Mouse (Mus musculus): Measurements from ENCODE around the gene Rbm8a. TPM values are rescaled to one million over a fixed set of nuclear protein-coding genes. Genes with fewer than 3 reads are reported as not detected.

The Rbm8a gene
- total and polyA plus RNA-seq, 3 experiments = 8.4 to 33.9 (median 29.5) TPM

DNA sequence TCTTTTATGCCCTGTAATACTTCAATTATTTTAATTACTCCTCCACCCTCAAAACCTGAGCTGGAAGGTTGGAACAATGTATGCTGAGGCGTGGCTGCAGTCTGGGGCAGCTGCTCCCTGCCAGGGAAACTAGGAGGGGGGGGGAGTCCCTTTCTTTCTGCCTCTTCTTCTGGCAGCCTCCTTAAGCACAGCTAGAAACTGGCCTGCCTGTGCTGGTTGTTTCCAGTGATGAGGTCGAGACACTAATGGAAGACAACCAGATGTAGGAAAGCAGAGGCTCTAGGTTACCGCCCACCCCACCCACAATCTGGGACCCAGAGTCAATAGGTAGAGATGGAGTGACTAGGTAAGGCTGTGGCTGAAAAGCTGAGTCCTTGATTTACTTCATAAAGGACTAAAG, 46.0 kb downstream of the Rbm8a start:
- no peaks in the 10 kb centered on the region for H3K27me3 ChIP-seq (ENCODE audit: control insufficient read depth, insufficient read depth, low read length)
- intact Hi-C loops (cut with DNase I) = no loop called here
- TF ChIP-seq EP300 (IDR thresholded peaks at IDR 0.05; ENCODE audit: insufficient read depth, low read depth, low read length) (no peak), POLR2A (IDR thresholded peaks at IDR 0.05; ENCODE audit: insufficient read depth, low read depth, low read length) (no peak), CTCF (IDR thresholded peaks at IDR 0.05) (no peak)
- H3K36me3 ChIP-seq (ENCODE audit: control insufficient read depth, insufficient read depth, low read length) = no peaks in the 10 kb centered on the region
- H3K4me1 ChIP-seq (ENCODE audit: control insufficient read depth, insufficient read depth, low read length) = no peaks in the 10 kb centered on the region
- no peak overlapping the region for H3K27ac ChIP-seq
- H3K4me3 ChIP-seq = no peak overlapping the region
- no peak for DNase-seq
- no peak overlapping the region for H3K9ac ChIP-seq (ENCODE audit: low read depth, low read length)
- 67% methylated on average over 3 of the region's 3 CpGs for WGBS
- H3K79me2 ChIP-seq (replicated peaks; ENCODE audit: control insufficient read depth, insufficient read depth, low read length) = no peaks in the 10 kb centered on the region

DNA sequence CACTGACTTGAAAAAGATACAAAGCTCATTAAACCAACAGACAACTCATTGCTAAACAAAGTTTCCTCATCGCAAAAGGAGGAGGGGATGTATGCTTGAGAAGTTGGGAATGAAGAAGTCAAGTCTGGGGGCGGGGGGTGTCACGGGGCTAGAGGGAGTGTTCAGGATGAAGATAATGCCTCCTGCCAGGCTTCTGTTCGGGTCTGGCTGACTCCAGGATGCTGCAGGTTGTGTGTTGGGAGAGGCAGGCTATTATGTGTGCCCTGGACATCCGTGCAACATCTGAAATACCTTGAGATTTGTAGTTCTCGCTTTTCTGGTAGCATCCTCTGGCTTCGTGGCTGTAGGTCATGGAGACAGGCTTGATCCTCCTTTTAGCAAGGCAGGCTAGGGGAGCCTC, 48.7 kb downstream of the Rbm8a start:
- no peak for TF ChIP-seq CTCF (IDR thresholded peaks at IDR 0.05)
- TF ChIP-seq POLR2A (IDR thresholded peaks at IDR 0.05; ENCODE audit: insufficient read depth, low read depth, low read length) = no peak
- no peak for TF ChIP-seq EP300 (IDR thresholded peaks at IDR 0.05; ENCODE audit: insufficient read depth, low read depth, low read length)
- WGBS = 70% methylated on average over 7 of the region's 7 CpGs
- H3K27me3 ChIP-seq (ENCODE audit: control insufficient read depth, insufficient read depth, low read length) = no peaks in the 10 kb centered on the region
- no peak for DNase-seq
- no peak overlapping the region for H3K27ac ChIP-seq
- no peak overlapping the region for H3K9ac ChIP-seq (ENCODE audit: low read depth, low read length)
- no peak overlapping the region for H3K4me3 ChIP-seq
- H3K36me3 ChIP-seq (ENCODE audit: control insufficient read depth, insufficient read depth, low read length) = no peaks in the 10 kb centered on the region
- intact Hi-C loops (cut with DNase I) = no loop called here
- no peaks in the 10 kb centered on the region for H3K79me2 ChIP-seq (replicated peaks; ENCODE audit: control insufficient read depth, insufficient read depth, low read length)
- H3K4me1 ChIP-seq (ENCODE audit: control insufficient read depth, insufficient read depth, low read length) = no peaks in the 10 kb centered on the region

DNA sequence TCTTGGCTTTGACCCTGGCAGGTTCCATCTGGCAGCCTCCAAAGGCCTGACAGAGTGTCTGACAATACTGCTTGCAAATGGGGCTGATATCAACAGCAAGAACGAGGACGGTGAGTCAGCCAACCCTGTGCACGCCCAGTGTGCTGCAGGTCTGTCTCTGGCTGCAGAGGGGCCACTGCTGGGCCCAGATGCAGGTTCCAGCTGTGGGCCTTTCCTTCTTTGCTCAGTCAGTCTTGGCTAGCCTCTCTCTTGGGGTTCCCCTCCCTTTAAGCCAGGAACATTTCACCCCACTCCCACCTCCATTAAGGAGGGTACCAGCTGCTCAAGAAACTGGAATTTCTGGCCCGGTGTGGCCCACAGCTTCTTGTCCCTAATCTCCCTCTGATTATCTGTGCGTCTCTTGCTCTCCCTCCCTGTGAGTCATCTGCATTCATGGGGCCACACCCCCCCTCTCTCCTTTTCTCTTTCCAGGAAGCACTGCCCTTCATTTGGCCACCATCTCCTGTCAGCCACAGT, 49.5 kb downstream of the Rbm8a start:
- H3K27ac ChIP-seq = no peak overlapping the region
- no peaks in the 10 kb centered on the region for H3K27me3 ChIP-seq (ENCODE audit: control insufficient read depth, insufficient read depth, low read length)
- TF ChIP-seq POLR2A (IDR thresholded peaks at IDR 0.05; ENCODE audit: insufficient read depth, low read depth, low read length) (no peak), EP300 (IDR thresholded peaks at IDR 0.05; ENCODE audit: insufficient read depth, low read depth, low read length) (no peak), CTCF (IDR thresholded peaks at IDR 0.05) (no peak)
- H3K9ac ChIP-seq (ENCODE audit: low read depth, low read length) = no peak overlapping the region
- H3K79me2 ChIP-seq (replicated peaks; ENCODE audit: control insufficient read depth, insufficient read depth, low read length) = no peaks in the 10 kb centered on the region
- H3K4me3 ChIP-seq = no peak overlapping the region
- no peaks in the 10 kb centered on the region for H3K4me1 ChIP-seq (ENCODE audit: control insufficient read depth, insufficient read depth, low read length)
- 29% methylated on average over 5 of the region's 5 CpGs for WGBS
- intact Hi-C loops (cut with DNase I) = no loop called here
- no peak for DNase-seq
- H3K36me3 ChIP-seq (ENCODE audit: control insufficient read depth, insufficient read depth, low read length) = no peaks in the 10 kb centered on the region

DNA sequence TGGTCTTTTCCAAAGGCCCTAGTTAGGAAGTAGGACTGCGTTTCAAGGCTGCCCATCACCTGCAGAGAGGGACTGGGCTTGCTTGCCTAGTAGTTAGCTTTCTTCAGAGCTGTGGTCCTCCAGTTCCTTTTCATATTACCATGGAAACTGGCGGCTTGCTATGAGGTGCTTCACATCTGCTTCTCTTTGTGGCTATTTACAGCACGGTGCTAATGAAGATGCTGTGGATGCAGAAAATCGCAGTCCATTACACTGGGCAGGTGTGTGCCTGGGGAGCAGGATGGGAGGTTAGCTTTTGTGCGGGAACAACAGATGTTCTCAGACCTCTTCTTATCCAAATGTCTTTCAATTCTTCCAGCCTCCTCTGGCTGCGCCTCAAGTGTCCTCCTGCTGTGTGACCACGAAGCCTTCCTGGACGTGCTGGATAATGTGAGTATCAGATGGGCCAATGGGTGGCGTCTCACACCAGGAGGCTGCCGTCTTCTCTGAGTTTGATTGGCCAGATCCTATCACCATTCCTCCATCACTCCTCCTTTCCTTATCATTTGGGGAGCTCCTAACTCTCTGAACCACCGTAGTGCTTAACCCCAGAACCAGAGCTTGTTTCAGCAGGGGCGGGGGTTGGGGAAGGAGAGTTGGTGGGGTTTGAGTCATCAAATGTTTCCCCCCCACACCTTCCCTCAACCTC, 50.7 kb downstream of the Rbm8a start:
- intact Hi-C loops (cut with DNase I) = no loop called here
- no peaks in the 10 kb centered on the region for H3K27me3 ChIP-seq (ENCODE audit: control insufficient read depth, insufficient read depth, low read length)
- H3K27ac ChIP-seq = no peak overlapping the region
- DNase-seq = no peak
- no peak overlapping the region for H3K9ac ChIP-seq (ENCODE audit: low read depth, low read length)
- WGBS = 37% methylated on average over 12 of the region's 12 CpGs
- TF ChIP-seq POLR2A (IDR thresholded peaks at IDR 0.05; ENCODE audit: insufficient read depth, low read depth, low read length) = no peak
- no peak for TF ChIP-seq CTCF (IDR thresholded peaks at IDR 0.05)
- no peak for TF ChIP-seq EP300 (IDR thresholded peaks at IDR 0.05; ENCODE audit: insufficient read depth, low read depth, low read length)
- H3K4me3 ChIP-seq = no peak overlapping the region
- no peaks in the 10 kb centered on the region for H3K79me2 ChIP-seq (replicated peaks; ENCODE audit: control insufficient read depth, insufficient read depth, low read length)
- H3K36me3 ChIP-seq (ENCODE audit: control insufficient read depth, insufficient read depth, low read length) = no peaks in the 10 kb centered on the region
- H3K4me1 ChIP-seq (ENCODE audit: control insufficient read depth, insufficient read depth, low read length) = no peaks in the 10 kb centered on the region

Other genes starting within 250 kb of the Rbm8a start
- not detected for gene BC107364, start 177.6 kb upstream of the Rbm8a start, total RNA-seq (2021)
- gene BC107364, start 177.6 kb upstream of the Rbm8a start, polyA plus RNA-seq (2012; rRNA removed) = 0.15 TPM in 1 of 2 replicates, not detected in the other
- gene Hfe2, start 104.8 kb upstream of the Rbm8a start, total RNA-seq (2021) = 100 to 1,000 TPM; 289 to 295 TPM
- 199 and 261 TPM in 2 replicates for gene Hfe2, start 104.8 kb upstream of the Rbm8a start, polyA plus RNA-seq (2012; rRNA removed)
- gene Txnip, start 72.0 kb upstream of the Rbm8a start, total RNA-seq (2021) = 100 to 1,000 TPM; 276 to 338 TPM
- 515 and 744 TPM in 2 replicates for gene Txnip, start 72.0 kb upstream of the Rbm8a start, polyA plus RNA-seq (2012; rRNA removed)
- gene Gm16253, start 52.9 kb upstream of the Rbm8a start, total RNA-seq (2021) = 1 to 10 TPM; 1.8 to 2.8 TPM
- gene Gm16253, start 52.9 kb upstream of the Rbm8a start, polyA plus RNA-seq (2012; rRNA removed) = not detected in 2 replicates
- 10 to 100 TPM; 24.3 to 35.0 TPM for gene Polr3gl, start 35.8 kb upstream of the Rbm8a start, total RNA-seq (2021)
- 20.1 and 21.9 TPM in 2 replicates for gene Polr3gl, start 35.8 kb upstream of the Rbm8a start, polyA plus RNA-seq (2012; rRNA removed)
- 1 to 10 TPM; 1.3 to 2.4 TPM for gene Ankrd34a, start 33.3 kb upstream of the Rbm8a start, total RNA-seq (2021)
- gene Ankrd34a, start 33.3 kb upstream of the Rbm8a start, polyA plus RNA-seq (2012; rRNA removed) = 2.1 and 3.1 TPM in 2 replicates
- 10 to 100 TPM; 24.7 to 25.3 TPM for gene Lix1l, start 28.8 kb upstream of the Rbm8a start, total RNA-seq (2021)
- gene Lix1l, start 28.8 kb upstream of the Rbm8a start, polyA plus RNA-seq (2012; rRNA removed) = 25.2 and 39.9 TPM in 2 replicates
- 10 to 100 TPM; 32.2 to 36.4 TPM for gene Pex11b, start 5.4 kb downstream of the Rbm8a start, total RNA-seq (2021)
- 41.3 and 65.8 TPM in 2 replicates for gene Pex11b, start 5.4 kb downstream of the Rbm8a start, polyA plus RNA-seq (2012; rRNA removed)
- under 1 TPM in 1 of 2 experiments, not detected in 1; 0.30 TPM for gene Gm42957, start 5.5 kb downstream of the Rbm8a start, total RNA-seq (2021)
- gene Gm42957, start 5.5 kb downstream of the Rbm8a start, polyA plus RNA-seq (2012; rRNA removed) = 0.04 and 0.15 TPM in 2 replicates
- under 1 TPM; 0.70 to 0.91 TPM for gene Itga10, start 15.7 kb downstream of the Rbm8a start, total RNA-seq (2021)
- 1.5 and 2.9 TPM in 2 replicates for gene Itga10, start 15.7 kb downstream of the Rbm8a start, polyA plus RNA-seq (2012; rRNA removed)
- gene Ankrd35, start 40.2 kb downstream of the Rbm8a start, total RNA-seq (2021) = 1 to 10 TPM in 1 of 2 experiments, under 1 TPM in 1; 0.80 to 1.2 TPM
- 1.2 and 1.5 TPM in 2 replicates for gene Ankrd35, start 40.2 kb downstream of the Rbm8a start, polyA plus RNA-seq (2012; rRNA removed)
- gene Pias3, start 66.5 kb downstream of the Rbm8a start, total RNA-seq (2021) = 10 to 100 TPM; 10.3 to 11.7 TPM
- gene Pias3, start 66.5 kb downstream of the Rbm8a start, polyA plus RNA-seq (2012; rRNA removed) = 20.6 and 20.7 TPM in 2 replicates
- 1 to 10 TPM; 2.6 to 3.1 TPM for gene Nudt17, start 78.6 kb downstream of the Rbm8a start, total RNA-seq (2021)
- gene Nudt17, start 78.6 kb downstream of the Rbm8a start, polyA plus RNA-seq (2012; rRNA removed) = 4.8 and 5.0 TPM in 2 replicates
- gene Polr3c, start 97.7 kb downstream of the Rbm8a start, total RNA-seq (2021) = 10 to 100 TPM; 22.4 to 24.4 TPM
- gene Polr3c, start 97.7 kb downstream of the Rbm8a start, polyA plus RNA-seq (2012; rRNA removed) = 21.2 and 33.5 TPM in 2 replicates
- gene Rnf115, start 97.7 kb downstream of the Rbm8a start, total RNA-seq (2021) = 10 to 100 TPM; 22.6 to 25.4 TPM
- gene Rnf115, start 97.7 kb downstream of the Rbm8a start, polyA plus RNA-seq (2012; rRNA removed) = 11.4 and 19.7 TPM in 2 replicates
- not detected for gene Pdzk1, start 199.4 kb downstream of the Rbm8a start, total RNA-seq (2021)
- gene Pdzk1, start 199.4 kb downstream of the Rbm8a start, polyA plus RNA-seq (2012; rRNA removed) = 0.10 TPM in 1 of 2 replicates, not detected in the other
- not detected for gene Cd160, start 199.4 kb downstream of the Rbm8a start, total RNA-seq (2021)
- gene Cd160, start 199.4 kb downstream of the Rbm8a start, polyA plus RNA-seq (2012; rRNA removed) = 0.06 TPM in 1 of 2 replicates, not detected in the other

All from heart, adult 2 months (tissue).